Mouse (Mus musculus) left cerebral cortex, adult 11 months (tissue): ENCODE data around the gene Crabp1.
A peak's percentile ranks its signal among the peaks of the same experiment; 100 is the strongest.

ENCODE experiments used
- DNase-seq: peaks from one replicate; pipeline ENCODE4 v3.0.0; 2022; ENCODE audit warnings: low spot score

The Crabp1 gene

GRCm38 (mm10) chr9:54764561-54765217 is at the start of gene Crabp1:
TSS of gene Crabp1 (plus strand) at chr9:54764748.
- DNase-seq: no peak

GRCm38 (mm10) chr9:54715776-54716175 is 48.8 kb upstream of the Crabp1 start:
- no peak for DNase-seq

GRCm38 (mm10) chr9:54717527-54717926 is 47.0 kb upstream of the Crabp1 start:
- DNase-seq: no peak

GRCm38 (mm10) chr9:54722156-54722555 is 42.4 kb upstream of the Crabp1 start:
- DNase-seq: no peak

GRCm38 (mm10) chr9:54722596-54722995 is 42.0 kb upstream of the Crabp1 start:
- DNase-seq: no peak

- DNase-seq: no peak
These were observed 38.2 kb upstream of the Crabp1 start for GRCm38 (mm10) chr9:54726315-54726714.

GRCm38 (mm10) chr9:54732122-54732521 is 32.4 kb upstream of the Crabp1 start:
- no peak for DNase-seq

- peak; percentile 94 for DNase-seq
These were observed 30.5 kb upstream of the Crabp1 start, which contains the start of gene Wdr61 for GRCm38 (mm10) chr9:54733921-54734638. TSS of gene Wdr61 (minus strand) at chr9:54734519.

- DNase-seq: no peak
These were observed 29.8 kb upstream of the Crabp1 start for GRCm38 (mm10) chr9:54734639-54735252.

- no peak for DNase-seq
These were observed 28.3 kb upstream of the Crabp1 start for GRCm38 (mm10) chr9:54736284-54736701.

- DNase-seq: no peak
These were observed 26.2 kb upstream of the Crabp1 start for GRCm38 (mm10) chr9:54738376-54738775.

- no peak for DNase-seq
These were observed 20.7 kb upstream of the Crabp1 start for GRCm38 (mm10) chr9:54743891-54744290.

- no peak for DNase-seq
These were observed 18.7 kb upstream of the Crabp1 start for GRCm38 (mm10) chr9:54745740-54746370.

- no peak for DNase-seq
These were observed 14.2 kb upstream of the Crabp1 start for GRCm38 (mm10) chr9:54750215-54750981.

- DNase-seq: no peak
These were observed 12.9 kb upstream of the Crabp1 start for GRCm38 (mm10) chr9:54751684-54752083.

- DNase-seq: no peak
These were observed 12.2 kb upstream of the Crabp1 start for GRCm38 (mm10) chr9:54752201-54752943.

GRCm38 (mm10) chr9:54752944-54753295 is 11.6 kb upstream of the Crabp1 start:
- no peak for DNase-seq

- DNase-seq: no peak
These were observed 5.0 kb upstream of the Crabp1 start for GRCm38 (mm10) chr9:54759592-54759991.

- DNase-seq: no peak
These were observed 457 bp upstream of the Crabp1 start for GRCm38 (mm10) chr9:54764091-54764490.

- DNase-seq: no peak
These were observed 963 bp downstream of the Crabp1 start for GRCm38 (mm10) chr9:54765336-54766085.
